Mouse (Mus musculus): ENCODE measurements around the gene Cpt1a. TPM values are rescaled to one million over a fixed set of nuclear protein-coding genes. Genes with fewer than 3 reads are reported as not detected.

Gene Cpt1a
- polyA plus RNA-seq, 3 experiments from 2014 or later: 19.7 to 29.2 (median 20.9) TPM

DNA sequence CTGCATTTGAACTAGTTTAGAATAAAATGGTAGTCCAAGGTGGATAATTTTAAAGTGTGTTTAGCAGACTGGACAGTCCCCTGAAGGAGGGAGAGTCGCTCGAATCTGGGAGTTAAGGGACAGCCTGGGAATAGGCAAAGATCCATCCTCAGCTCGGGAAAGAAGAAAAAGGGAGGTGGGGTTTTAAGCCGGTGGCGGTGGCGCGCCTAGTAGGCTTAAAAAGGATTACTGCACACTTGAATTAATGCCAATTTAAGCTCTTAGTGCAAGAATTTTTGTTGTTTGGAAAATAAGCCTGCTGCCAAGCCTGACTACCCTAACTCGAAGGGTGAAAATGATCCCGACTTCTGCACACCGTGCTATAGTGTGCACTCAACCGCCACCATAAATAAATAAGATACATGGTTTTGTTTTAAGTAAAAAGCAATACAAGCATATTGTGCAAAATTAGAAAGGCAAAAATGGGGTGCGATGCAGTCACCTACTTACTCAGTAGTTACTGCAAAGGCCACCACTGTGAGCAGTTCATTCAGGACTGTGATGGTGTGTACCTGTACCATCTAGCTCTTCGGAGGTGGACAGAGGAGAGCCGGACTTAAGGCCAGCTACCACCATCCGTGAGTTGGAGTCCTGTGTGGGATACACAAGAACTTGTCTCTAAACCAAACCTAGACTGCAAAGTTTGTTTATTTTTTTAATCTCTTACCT lies 3.8 kb downstream of the Cpt1a start:
- no peak for ATAC-seq

DNA sequence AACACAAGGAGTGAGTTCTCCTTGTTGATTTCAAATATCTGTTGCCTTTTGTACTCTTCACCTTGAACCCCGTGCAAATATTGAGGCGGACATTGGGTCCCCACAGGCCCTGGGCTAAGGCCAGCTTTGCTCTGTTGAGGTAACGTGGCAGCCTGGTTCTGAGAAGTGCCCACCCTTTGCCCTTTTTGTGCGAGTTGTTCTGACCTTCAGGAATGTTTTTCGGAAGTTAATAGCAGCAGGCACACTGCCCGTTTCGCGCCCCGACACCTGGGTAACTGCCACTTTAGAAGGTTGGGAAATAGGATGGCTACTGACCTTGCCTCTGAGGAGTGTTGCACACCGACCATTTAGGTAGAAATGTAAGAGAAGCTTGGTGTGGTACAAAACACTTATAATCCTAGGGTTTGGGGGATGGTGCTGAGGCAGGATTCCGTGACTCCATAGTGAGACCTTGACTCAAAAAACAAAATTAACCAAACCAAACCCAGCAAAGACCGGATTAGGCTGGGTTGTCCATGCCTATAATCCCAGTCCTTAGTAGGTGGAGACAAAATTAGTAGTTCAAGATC lies 4.4 kb downstream of the Cpt1a start:
- ATAC-seq: no peak

DNA sequence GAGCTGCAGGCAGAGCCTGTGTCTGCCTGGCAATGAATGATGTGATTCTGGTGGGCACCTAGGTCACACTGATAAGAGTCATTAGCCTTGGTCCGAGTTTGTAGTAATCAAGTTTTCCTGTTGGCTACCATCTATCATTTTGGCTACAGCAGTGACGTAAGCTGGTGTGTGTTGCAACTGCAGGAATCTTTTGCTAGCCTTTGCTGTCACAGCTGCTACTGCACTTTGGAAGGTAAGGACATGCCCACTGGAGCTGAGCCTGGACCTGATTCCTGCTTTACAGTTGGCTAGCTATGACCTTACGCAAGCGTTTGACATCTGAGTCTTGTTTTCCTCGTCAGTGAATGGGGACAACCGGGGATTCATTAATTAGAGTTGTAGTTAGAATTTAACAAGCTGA lies 11.1 kb downstream of the Cpt1a start:
- ATAC-seq: no peak

DNA sequence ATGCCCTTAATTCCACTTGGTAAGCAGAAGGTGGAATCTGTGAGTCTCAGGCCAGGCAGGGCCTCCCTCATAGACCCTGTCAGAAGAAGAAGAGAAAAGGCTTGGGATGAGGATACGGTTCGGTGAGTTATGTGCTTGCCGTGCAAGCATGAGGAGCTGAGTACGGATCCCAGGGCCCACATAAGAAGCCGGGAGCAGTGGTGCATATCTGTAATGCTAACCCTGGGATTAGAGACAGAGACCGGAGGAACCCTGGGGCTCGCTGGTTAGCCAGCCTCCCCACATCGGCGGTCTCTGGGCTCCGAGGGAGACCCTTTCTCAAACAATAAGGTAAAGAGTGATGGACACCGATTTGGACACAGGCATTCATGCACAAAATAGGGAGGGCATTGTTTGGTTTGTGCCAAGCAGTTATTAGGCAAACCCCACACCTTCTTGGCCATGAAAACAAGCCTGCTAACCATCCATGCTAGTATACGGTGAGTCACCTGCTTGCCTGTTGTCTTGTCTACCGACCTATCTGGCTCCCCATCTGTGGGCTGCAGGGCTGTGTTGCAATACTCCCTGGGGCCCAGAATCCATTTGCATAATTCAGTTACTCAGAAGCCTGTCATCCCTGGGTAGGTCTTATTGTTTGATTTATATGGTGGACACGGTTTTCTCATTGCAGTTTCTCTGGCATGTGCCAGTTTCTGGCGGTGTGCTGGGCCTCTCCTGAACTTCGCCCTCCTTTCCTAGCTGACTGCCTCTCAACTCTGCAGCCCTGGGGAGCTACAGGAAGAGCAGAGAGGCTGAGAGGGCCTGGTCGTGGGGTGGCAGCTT lies 11.8 kb downstream of the Cpt1a start:
- ATAC-seq: no peak

DNA sequence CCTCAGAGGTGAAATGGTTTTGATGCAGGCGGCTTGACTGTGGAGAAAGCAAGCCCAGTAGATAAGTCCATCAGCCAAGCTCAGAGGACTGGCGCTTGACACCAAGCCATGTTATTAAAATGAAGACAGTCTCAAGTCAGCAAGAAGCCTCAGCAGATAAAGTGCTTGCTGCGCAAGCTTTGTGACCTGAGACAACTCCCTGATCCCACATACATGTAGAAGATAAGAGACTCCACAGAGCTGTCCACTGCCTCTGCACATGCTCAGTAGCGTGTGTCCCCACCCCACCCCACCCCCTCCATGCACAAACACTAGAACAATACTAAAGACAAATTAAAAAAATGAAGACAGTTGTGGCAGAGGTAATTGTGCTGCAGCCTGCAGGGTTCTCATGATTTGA lies 12.4 kb downstream of the Cpt1a start:
- no peak for ATAC-seq

DNA sequence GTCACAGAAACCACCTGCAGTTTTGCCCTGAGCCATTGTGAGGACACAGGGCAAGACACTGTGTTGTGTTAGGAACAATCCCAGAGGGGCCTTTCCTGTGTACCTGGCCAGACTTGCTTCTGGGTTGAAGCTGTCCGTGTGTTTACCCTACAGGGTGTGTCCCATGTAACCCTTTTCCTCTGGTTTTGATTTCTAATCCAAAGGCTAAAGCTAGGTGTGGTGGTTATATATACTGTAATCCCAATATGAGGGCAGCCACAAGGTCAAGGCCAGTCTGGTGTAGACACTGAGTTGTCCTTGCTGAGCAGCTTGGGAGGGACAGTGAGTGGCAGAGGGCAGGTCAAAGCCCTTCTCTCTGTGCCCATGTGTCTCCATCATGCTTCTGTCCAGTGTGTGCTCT lies 13.8 kb downstream of the Cpt1a start:
- ATAC-seq: no peak

DNA sequence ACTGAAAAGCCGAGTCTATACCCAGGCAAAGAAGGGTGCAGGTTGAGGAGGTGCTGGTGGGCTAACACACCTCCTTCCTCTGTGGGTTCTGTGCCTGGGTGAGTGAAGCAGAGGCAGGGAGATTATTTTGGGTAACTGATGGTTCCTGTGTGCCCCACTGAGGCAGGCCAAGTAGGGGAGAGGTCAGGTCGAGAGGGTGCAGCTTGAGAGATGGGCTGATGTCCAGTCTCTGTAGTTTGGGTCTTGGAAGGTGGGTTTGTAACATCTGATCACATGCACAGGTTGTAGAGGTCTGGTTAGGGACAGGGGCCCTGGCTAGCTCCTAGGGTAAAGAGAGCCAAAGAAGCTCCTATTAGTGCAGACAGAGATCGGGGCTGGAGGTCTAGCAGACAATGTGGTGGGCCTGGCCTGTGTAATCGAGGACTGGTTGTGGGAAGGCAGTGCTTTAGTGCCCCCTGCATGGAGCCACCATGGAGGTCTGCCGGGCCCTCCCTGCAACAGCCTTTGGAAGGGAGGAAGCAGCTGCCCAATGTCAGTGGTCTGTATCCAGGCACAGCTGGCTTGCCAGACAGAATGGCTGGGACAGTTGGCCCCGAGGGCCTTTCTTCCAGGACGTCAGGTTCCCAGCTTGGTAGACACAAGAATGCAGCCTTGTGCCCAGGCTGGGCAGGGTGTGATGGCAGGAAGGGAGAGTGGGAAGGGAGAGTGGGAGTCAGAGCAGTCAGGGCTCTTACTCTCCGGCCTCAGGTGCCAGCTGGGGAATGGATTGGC lies 14.5 kb downstream of the Cpt1a start:
- ATAC-seq: no peak

DNA sequence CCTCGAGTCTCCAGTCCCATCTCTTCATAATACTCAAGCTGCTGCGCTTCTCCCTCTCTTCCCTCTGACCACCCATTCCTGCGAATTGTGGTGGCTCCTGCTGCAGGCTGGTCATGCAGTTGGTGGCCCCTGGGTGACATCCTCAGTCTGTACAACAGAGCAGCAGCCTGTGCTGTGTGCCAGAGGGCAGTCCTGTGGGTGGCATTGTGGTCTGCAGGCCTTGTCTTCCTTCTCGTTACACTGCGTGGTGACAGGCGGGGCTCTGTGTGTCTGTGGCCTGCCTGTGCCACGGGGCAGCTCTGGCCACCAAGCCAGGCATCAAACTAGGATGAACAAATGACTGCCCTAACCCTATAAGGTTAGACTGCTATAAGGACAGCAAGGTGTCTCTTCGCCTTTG lies 17.1 kb downstream of the Cpt1a start:
- no peak for ATAC-seq

DNA sequence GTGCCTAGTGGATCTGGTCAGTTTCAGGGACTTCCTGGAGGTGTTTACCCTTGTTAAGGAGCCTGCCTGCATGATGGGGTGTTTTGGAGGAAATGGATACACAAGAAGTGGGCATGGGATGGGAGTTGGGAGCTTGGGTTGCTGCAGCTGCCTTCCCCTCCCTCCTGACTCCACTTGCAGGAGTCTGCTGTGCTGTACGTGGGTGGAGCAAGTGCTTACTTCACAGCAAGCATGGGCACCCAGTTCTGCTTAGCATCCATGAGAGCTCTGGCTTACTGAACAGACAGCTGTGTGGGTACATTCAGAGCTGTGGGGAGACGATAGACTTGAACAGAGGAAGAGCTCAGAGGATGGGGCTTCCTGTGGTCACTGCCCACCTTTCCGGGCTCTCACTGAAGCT lies 18.9 kb downstream of the Cpt1a start:
- no peak for ATAC-seq

DNA sequence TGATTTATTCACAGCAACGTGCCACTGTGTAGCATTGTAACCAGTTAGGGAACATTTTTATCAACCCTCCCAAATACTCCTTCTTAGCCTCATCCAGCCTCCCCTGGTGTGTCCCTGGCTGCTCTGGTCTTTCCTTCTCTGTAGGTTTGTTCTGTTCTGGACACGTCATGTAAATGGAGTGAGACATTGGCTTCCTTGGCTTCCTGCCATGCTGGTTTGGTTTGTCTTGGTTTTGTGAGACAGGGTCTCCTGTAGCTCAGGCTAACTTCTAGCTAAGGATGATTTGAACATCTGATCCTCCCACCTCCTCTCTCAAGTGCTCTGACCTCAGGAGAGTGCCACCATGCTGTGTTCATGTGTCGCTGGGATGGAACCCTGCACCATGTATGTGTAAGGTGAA lies 21.8 kb downstream of the Cpt1a start:
- no peak for ATAC-seq

DNA sequence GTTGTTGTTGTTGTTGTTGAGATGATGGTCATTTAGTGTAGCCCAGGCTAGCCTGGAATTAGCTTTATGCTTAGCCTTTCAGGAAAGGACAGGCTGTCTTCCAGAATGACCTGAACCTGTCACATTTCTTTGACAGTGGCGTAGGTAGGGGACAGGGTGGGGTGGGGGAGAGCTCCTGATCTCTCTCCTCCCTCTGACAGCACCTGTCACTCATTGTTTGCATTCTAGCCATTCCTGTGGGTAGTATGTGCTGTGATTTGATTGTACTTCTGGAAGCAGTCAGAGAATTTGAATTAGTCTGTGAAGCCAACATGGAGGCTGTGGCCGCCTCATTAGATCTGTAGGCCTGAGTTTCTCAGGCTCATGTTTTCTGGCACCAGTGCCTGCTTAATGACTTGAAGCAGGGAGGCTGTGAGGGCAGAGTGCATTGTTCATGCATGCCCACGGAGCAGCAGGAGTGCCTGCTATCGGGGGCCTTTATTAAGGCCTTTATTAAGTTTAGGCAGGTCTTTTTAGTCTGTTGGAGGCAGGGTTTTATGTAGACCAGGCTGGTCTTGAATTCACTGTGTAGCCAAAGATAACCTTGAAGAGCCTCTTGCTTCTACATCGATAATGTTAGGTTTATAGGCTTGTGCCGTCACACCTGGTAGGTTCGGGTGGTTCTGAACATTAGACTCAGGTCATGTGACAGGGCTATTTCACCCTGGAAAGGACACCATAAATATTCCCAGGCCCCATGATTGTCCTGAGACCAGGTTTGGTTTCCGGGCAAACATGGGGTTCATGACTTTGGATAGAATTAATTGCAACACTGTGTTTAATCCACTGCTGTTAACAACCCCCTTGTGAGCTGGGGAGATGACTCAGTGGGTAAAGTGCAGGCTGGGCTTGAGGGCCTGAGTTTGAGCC lies 22.8 kb downstream of the Cpt1a start:
- no peak for ATAC-seq

DNA sequence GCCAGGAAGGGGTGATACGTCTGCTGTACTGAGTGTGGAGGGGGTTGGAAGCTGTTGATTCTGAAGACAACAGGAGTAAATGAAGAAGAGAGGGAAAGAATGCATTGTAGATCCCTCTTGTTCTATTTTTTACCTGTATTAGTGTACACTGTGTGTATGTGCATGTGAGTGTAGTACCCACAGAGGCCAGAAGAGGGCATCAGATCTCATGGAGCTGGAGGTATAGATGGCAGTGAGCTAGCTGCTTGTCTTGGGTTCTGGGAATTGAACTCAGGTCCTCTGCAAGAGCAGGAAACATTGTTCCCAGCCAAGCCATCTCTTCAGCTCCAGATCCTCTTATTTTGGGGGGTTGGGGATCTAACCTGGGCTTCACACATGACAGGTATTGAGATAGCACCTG lies 25.6 kb downstream of the Cpt1a start:
- ATAC-seq: no peak

DNA sequence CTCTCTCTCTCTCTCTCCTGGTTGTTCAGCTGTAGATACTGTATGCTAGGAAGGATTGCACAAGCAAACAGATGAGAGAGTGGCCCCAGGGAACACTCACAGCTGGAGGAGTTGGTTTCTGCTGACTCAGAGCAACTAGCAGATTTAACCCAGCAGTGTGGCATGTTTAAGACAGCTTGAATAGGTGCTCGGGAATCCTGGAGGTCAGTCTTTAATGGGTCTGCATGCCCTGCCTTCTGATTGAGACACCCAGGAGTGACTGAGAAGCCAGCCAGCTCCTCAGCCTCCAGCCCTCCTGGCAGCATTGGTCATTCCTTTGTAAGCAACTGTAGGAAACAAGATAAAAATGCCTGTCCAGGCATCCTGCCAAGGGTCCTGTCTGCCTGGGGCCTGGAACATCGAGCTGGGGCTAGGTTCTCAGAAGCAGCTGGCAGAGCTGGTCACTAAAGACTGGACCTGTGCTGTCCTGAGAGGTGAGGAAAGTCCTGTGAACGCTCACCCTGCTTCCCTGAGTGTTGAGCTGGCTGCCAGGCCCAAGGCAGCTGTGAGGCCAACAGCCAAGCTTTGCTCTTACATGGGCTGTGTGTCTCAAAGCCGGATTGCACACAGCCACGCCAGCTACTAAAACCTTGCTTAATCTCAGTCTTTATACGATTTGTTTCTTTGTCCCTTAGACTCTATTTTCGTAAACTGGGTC lies 31.4 kb downstream of the Cpt1a start:
- ATAC-seq: no peak

DNA sequence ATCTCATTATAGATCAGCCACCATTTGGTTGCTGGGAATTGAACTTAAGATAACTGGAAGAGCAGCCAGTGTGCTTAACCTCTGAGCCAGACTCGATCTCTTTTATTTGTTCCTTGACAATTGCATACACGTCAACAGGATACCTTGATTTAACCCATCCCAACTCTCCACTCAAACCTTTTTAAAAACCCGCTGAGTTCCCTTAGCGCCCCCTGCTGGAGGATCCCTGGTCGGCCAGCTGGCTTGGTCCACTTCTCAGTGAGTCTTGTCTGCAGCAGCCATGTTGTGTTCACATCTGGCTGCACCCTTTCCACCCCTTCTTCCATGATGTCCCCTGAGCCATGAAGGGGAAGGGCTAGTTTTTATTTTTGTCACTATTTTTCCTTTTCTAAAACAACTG lies 33.0 kb downstream of the Cpt1a start:
- ATAC-seq: no peak

DNA sequence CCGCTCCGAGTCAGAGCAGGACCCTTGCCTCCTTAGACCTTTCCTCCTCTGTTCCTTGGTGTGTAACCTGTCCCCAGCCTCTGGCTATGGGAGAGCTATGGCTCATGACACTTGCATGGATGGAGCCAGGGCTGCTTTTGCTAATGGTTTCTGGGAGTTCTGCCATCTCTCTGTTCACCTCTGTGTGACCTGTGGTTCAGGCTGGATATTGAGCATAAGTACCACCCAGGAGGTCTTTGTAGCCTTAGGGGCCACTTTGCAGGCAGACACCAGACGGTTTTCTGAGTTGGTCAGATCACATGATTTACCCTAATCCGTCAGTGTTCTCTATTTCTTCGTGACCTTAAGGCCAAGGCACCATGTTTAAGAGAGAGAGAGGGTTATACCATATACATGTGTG lies 34.4 kb downstream of the Cpt1a start:
- ATAC-seq: no peak

DNA sequence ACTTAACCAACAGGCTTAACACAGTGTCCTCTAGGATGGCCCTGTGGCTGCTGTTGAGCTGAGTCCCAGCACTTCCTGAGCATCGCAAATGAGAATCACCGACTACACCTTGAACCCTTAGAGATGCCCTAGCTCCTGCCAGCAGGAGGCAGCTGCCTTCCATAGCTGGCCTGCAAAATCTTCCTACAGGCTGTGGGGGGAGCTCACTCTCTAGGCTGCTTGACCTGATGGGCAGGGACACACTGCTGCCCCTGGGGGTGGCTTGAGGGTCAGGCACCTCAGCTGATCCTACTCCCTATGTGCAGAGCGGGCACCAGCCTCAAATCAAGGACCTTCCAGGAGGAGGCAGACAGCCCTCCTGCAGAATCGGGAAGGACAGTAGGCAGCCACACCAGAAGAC lies 35.5 kb downstream of the Cpt1a start:
- no peak for ATAC-seq

DNA sequence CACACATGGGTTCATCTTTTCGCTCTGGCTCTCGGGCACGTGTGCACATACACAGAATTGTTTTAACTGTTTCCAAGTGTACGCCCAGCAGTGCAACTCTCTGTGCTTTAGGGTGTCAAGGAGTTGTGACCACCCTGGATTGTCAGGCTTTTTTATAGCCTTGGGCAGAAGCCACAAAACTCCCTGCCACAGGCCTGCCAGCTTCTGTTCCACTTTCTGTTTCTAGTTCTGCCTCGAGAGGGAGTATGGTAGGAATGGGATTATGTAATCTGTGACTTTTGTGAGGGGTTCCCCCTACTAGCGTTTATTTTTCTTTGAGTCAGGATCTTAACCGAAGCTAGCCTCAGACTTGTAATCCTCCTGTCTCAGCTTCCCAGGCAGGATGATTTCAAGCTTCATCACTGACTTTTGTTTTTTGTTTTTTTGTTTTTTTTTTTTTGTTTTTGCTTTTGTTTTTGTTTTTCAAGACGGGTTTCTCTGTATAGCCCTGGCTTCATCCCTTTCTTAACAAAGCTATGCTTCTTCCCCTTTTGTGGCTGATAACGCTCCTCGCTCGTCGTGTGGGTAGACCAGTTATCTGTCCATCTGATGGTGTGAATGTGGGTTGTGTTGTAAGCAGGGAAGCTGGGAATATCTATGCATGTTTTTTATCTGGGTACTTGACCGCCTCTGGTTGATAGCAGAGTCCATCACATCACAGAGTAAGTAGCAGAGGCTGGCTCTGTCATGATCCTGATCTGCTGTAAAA lies 37.9 kb downstream of the Cpt1a start:
- ATAC-seq: no peak

DNA sequence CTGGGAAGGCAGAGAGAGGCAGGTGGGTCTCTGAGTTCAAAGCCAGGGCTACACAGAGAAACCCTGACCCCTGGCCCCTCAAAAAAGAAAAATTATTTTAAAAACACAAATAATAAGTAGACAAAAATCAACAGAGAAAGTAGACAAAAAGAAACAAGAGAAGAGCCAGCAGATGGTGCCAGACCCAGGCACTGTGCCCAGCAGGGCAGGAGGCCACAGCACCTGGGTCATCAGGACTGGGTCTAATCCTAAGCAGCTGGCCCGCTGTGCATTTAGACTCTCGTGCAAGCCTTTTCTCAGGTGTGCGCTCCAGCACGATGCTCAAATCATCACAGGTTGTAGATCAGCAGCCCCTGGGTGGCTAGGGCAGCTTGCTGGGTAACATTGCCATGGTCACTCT lies 41.4 kb downstream of the Cpt1a start:
- no peak for ATAC-seq

DNA sequence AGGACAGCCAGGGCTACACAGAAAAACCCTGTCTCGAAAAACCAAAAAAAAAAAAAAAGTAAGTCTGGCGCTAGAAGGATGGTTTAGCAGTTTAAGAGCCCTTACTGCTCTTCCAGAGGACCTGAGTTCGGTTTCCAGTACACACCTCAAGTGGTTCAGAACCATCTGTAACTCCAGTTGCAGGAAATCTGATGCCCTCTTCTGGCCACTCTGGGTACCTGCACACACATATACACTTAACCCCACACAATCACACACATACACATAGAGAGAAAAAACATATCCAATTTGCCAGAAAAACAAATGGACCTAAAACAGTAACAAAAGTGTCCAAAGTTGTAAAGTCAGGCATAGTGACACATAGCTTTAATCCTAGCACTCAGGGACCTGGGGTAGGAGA lies 43.0 kb downstream of the Cpt1a start:
- no peak for ATAC-seq

DNA sequence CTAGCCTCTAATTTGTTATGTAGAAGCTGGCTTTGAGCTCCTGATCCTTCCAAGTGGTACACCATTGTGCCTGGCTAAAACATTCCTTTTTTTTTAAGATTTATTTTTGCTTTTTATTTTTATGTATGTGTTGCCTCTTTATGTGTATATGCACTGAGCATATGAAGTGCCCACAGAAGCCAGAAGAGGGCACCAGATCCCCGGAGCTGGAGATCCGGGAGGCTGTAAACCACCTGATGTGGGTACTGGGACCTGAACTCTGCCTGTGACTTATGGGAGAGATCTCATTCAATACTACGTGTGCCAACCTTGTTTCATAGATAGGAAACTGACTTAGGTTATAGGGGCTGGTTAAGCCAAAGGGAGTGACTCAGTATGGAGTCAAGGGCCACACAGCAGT lies 46.1 kb downstream of the Cpt1a start:
- ATAC-seq: no peak

DNA sequence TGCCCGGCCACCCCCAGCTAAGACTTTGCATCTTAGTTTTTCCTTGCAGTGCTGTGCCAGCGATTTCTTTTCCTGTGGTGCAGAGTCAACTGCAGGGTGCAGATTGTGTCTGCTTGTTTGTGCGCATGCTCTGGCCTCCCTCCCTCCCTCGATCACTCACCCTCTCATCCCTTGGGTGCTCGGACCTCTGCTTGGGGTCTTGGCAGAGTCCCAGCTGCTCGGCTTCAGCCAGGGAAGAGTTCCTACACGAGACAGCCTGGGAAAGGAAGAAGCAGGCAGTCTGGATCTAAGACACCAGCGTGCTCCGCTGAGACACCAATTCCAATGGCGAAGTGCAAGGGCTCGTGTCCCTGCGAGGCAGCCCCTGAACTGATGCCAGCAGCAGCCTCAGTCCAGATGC lies 51.2 kb downstream of the Cpt1a start:
- ATAC-seq: no peak
